Mouse (Mus musculus): ENCODE measurements around the gene Tmc8. TPM values are rescaled to one million over a fixed set of nuclear protein-coding genes. Genes with fewer than 3 reads are reported as not detected.
A peak's percentile ranks its signal among the peaks of the same experiment; 100 is the strongest.
"Not testable (repeated sequence)": the region's sequence is repeated elsewhere in the genome, so short reads cannot be mapped to it uniquely, and the experiment has no call there.

The Tmc8 gene
- total RNA-seq, 4 experiments from 2014 or later, result 1.5 to 3.3 (median 3.0) TPM

DNA sequence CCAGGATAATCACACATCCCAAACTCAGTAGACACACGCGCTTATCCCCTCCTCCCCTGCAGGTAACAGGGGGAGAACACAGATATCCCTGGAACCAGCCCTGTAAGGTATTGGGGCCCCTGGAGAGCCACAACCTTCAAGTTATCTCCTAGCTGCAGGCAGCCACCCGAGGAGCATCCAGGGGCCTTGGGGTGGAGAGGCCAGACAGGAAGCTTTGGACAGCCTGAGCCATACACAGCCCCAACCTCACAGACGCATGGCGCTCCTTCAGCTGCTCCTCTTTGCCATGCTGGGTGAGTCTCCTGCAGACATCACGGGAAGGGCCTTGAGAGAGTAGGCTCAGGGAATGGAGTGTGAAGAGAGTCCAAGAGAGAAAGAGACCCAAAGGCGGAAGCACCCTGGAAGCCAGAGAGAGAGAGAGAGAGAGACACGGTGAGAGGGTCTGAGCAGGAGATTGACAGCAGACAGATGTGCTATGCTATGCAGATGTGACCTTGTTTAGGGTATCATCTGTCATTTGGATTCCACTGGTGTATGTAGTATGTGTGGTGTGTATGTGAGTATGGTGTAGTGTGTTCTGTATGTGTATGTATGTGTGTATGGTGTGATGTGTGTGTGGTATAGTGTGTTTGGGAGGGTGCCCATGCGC is 15.8 kb downstream of the Tmc8 start, which contains the start of gene 6030468B19Rik:
TSS of gene 6030468B19Rik (plus strand) at position 150 of the 649 bp plus-strand sequence.
- no peak for DNase-seq

DNA sequence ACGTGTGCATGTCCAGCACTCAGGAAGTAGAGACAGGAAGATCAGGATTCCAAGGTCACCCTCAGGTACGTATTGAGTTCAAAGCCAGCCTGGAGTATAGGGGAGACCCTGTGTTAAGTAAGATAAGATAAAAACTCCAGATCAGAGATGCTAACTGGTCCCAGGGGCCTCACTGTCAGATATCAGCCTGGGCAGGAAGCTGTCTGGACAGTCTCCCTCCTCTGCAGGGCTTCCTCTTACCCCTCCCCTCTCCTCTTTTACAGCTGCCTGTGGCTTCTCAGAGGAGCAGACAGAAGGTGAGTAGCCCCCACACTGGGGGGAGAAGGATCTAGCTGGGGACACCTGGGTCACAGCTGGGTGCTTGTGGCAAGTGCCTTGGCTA is 16.3 kb downstream of the Tmc8 start:
- no peak for DNase-seq

GRCm38 (mm10) chr11:117799174-117799573 is 17.3 kb downstream of the Tmc8 start:
- DNase-seq, result no peak

GRCm38 (mm10) chr11:117800038-117800437 is 18.2 kb downstream of the Tmc8 start:
- no peak for DNase-seq

DNA sequence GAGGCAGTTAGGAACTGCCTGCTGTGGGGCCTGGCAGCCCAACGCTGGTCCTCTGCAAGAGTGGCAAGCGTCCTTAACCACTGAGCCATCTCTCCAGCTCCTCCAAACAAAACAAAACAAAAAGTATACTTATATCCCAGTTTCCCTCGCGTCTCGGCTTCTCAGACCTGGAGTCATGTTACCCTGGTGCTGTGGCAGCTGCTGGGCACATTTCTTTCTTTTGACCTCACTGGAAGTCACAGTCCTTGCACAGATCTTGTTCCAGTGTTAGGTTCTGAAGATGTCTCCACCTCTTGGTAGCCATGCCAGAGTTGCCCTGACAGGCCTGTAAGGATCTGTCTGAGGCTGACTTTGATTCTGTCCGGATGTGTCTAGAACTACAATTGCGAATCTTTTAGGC is 19.8 kb downstream of the Tmc8 start:
- no peak for DNase-seq

GRCm38 (mm10) chr11:117803166-117803688 is 21.4 kb downstream of the Tmc8 start:
- DNase-seq, result no peak

DNA sequence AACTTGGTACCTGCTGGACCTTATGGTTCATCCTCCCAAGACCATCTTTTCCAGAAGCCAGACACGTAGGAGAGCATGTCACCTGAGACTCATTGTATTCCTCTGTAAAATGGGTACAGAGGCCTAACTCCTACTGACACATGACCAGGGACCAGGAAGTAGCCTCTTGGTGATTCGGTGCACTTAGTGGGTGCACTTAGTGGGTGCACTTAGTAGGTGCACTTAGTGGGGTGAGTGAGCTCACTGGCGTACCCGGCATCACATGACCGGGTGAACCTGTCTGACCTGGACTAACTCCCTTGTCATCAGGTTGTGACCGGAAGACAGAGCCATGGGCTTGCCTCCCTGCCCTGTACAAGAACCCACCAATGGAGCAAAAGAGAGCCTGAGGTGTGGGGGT is 24.9 kb downstream of the Tmc8 start:
- no peak for DNase-seq

DNA sequence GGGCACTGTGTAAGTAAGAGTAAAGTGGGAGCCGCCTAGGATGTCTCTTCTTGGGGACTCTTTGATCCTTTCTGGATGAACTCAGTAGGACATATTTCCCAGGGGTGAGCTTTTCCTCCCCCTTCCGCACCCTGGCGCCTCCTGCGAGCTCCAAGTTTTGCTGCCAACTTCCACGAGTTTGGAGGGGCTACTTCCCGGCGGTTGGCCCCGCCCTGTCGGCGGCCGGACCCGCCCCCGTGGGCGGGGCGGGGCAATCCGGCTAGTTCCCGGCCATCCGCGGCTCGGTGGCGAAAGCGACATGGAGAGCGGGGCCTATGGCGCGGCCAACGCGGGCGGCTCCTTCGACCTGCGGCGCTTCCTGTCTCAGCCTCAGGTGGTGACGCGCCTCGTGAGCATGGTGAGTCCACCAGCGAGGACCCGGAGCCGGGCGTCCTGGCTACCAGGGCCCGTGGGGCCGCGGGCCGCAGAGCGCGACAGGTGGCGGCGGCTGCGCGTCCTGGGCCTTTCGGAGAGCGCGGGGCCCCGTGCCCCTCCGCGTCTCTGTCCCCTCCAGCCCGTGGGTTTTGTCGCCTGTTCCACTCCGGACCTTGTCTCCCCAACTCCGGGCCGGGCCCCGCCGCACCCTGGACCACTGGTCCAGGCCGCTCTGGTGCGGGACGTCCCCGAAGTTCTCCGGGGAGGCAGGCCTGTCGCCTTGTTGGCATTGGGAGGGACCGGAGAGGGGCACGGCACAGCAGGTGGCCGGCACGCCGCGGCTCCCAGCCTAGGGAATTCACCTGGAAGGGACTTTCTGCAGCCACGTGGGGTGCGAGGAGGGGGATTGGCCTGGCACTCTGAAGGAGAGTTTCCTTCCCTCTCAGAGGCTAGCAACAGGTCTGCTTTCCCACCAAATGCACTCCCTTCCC is 27.8 kb downstream of the Tmc8 start, which contains the start of the genes Gm20708 and Syngr2:
TSS of gene Gm20708 (plus strand) at position 262 of the 905 bp plus-strand sequence.
TSS of gene Syngr2 (plus strand) at position 262 of the 905 bp plus-strand sequence.
- peak; percentile 62 for DNase-seq

DNA sequence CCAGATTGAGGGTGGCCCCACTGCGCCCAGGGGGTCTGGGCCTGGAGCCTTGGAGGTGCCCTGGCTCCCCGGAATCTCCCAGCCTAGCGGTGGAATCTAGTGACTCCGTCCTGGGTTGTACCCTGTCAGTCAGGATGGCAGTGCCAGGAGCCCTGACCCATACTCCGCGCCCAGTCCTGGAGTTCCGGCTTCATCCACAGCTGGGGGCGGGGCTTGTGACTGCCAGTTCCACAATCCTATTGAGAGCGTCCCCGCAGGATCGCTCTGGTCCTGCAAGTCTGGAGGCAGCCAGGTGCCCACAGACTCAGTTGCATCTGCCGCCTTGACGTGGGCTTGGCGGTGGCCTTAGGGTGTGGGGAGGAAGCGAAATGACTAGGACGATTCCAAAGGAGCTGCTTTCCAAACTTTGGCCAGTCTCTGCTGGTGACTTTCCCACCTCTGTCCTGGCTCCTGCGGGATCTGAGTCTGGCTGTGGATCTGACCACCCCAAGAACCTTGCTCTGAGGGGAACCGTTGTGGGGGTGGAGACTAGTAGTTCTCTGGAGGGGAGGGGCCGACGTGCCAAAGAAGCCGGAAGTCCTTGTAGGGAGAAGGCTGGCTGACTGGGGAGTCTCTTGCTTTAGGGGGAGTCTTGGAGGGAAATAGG is 28.6 kb downstream of the Tmc8 start:
- peak; percentile 91 for DNase-seq

- no peak for DNase-seq
Measured at GRCm38 (mm10) chr11:117813867-117814266, 32.0 kb downstream of the Tmc8 start.

DNA sequence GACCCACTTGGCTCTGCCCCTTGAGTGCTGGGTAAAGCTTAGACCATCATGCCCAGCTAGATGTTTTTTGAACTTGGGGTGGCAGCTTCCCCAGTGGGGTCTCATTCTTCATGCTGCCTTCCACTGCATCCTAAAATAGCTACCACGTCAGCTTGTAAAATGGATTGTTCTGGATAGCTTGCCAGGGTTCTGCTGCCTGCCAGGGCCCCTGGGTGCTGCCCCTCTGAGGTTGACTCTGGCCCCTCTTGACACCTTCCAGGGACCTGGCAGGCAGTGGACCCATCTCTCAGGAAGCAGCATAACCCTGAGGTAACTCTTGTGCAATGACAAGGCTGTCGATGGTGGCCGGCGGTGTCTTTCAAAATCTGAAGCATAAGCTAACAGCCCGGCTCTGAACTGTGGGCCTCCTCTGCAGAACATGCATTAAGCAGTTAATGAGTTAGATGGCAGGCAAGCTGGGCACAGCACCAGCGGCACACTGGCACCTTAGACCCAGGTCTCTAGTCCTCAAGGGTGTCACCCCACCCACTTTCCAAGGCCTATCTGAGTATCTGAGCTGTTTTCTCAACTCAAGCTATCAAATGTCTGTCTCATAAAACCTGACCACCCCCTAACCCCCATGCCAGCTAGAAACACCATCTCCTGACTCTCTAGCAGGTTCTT is 33.0 kb downstream of the Tmc8 start:
- no peak for DNase-seq

- DNase-seq, result not testable (repeated sequence)
Measured at GRCm38 (mm10) chr11:117815850-117816249, 34.0 kb downstream of the Tmc8 start.

- DNase-seq, result no peak
Measured at GRCm38 (mm10) chr11:117816389-117816996, 34.6 kb downstream of the Tmc8 start.

DNA sequence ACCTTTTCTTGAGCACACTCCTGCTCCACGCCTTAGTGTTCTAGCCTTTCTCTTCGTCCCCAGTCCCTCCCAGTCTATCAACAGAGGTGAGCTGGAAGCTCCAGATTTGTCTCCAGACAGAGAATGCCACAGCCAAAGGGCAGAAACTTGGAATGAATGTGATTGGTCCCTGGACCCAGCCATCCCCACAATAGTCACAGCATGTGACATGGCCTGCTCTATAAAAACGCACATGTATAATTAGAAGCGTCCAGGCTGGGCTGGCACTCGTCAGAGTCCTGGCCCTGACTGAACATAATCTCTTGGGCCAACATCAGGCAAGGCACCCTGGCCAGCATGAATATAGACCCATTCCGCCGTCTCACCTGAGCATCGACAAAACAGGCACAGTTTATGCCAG is 37.2 kb downstream of the Tmc8 start:
- no peak for DNase-seq

DNA sequence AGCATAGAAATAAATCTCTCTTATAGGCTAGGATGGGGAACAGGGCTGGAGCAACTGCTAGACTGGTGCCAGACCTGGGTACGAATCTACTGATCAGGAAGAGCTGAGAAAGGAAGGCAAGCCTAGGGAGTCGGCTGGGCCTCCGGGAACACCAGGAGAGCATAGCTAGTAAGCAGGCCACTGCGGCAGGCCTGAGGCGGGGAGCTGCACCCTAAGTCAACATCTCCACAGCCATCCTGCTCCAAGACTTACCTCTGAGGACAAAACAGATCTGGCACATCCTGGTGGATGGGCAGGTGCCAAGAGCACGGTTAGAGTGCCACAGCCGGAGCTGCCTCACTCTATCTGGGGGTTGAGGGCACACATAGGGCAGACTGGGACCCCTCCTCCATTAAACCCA is 38.3 kb downstream of the Tmc8 start:
- no peak for DNase-seq

GRCm38 (mm10) chr11:117821868-117822267 is 40.0 kb downstream of the Tmc8 start:
- peak; percentile 70 for DNase-seq

DNA sequence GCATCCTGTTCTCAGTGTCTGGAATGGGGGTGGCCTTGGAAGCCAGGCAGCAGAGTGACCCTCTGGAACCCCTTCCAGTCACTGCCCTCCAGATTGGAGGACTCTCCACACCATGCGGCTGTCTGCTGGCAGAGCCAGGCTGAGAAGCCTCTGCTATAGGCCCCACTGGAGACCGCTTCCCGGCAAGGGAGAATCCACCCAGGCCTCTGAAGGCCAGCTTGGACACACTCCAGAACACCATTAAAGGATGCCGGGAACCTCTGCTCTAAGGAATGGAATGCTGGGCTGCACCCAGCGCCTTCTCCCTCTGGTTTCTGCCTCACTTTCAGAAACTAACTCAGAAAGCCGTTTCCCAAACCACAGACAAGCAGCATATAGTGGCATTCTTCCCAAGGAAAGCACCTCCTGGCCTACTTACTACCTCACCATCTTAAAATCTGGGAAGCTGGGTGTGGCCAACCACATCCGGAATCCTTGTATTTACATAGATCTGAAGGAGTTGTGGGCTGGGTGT is 40.9 kb downstream of the Tmc8 start:
- DNase-seq, result no peak

DNA sequence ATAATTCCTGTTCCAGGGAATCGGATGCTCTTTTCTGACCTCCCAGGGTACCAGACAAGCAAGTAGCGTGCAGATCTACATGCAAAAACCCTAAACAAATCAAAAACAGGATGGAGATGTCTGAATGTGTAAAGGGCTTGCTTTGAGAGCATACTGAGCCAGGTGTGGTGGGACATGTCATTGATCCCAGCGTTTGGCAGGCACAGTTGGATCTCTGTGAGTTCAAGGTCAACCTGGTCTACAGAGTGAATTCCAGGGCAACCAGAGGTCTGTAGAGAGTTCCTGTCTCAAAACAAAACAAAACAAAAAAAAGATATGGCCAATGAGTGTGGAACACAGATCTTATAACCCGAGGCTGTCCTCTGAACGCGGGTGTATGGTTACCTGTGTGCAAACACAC is 41.5 kb downstream of the Tmc8 start:
- no peak for DNase-seq

- peak; percentile 73 for DNase-seq
Measured at GRCm38 (mm10) chr11:117824060-117824969, 42.4 kb downstream of the Tmc8 start.

- peak; percentile 52 for DNase-seq
Measured at GRCm38 (mm10) chr11:117825333-117826101, 43.6 kb downstream of the Tmc8 start, which contains the start of the genes Afmid and Tk1. Gene Afmid (plus strand): TSS chr11:117825924. Gene Tk1 (minus strand): TSS chr11:117826092.
